Mouse (Mus musculus) hematopoietic stem cell, adult 5-6 weeks (primary cell): ENCODE results near the gene Dock10. TPM values are rescaled to one million over a fixed set of nuclear protein-coding genes. Genes with fewer than 3 reads are reported as not detected.

Experiments used
- ATAC-seq, 2 experiments: fragments of 125-278 bp in 1 of 2; replicated peaks in 1 of 2; 2 replicates each; pipeline ENCODE4 v1.8.0; 2016 to 2017; ENCODE audit warnings: inconsistent platforms in 2 of 2, mild to moderate bottlenecking in 2 of 2, moderate number of reproducible peaks in 2 of 2, low read depth in 1 of 2, moderate TSS enrichment in 1 of 2; ENCODE audit not compliant: low FRiP score in 2 of 2, poor library complexity in 2 of 2, severe bottlenecking in 2 of 2, insufficient read depth in 1 of 2, low TSS enrichment in 1 of 2
- total RNA-seq: library from RNA; stranded (forward); fragments of 172-1452, 232-1000 nt; gene quantifications from 2 replicates; pipeline ENCODE4 v1.2.3, GENCODE M21; 2017

Dock10 gene
- total RNA-seq, 1 experiment from 2014 or later = 113 TPM

DNA sequence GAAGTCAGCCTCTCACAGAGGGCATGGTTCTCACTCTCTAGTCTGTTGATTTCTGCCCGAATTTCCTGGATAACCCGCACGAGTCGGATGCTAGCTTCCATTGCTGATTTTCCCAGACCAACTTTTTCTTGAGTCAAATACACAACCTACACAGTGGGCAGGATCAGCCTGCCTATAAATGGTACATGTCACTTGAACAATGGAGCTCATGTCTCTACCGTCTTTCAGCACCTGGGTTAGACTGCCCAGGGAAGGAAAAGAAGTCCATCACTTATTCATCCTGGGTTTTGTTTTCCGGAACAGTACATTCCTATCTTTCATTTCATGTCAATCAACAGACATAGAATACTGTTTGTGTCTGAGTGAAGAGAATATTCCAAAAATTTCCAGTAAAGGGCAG, 297.0 kb downstream of the Dock10 start, which contains the start of gene Gm45261:
Gene Gm45261, minus strand, starts transcription at position 101 of the 400 bp plus-strand sequence.
- no peak for ATAC-seq

DNA sequence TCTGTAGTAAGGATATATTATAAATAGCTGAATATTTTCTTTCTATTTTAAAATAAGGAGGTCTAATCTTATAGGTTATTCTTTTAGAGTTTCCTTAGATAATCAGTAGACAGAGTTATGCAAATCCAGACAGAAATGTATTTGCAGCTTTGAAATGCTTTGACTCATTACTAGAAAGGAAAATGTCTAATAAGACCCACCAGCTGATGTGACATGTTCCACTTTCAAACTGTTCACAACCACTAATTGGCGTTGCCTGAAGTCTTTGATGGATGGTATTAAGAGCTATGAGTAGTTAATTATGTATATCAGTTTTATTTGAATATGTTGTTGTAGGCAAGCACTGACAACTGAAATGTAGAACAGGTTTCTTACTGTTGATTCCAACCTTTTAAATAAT, 298.4 kb downstream of the Dock10 start:
- ATAC-seq = no peak

GRCm38 (mm10) chr1:80459477-80459876, 298.9 kb downstream of the Dock10 start:
- ATAC-seq = no peak

DNA sequence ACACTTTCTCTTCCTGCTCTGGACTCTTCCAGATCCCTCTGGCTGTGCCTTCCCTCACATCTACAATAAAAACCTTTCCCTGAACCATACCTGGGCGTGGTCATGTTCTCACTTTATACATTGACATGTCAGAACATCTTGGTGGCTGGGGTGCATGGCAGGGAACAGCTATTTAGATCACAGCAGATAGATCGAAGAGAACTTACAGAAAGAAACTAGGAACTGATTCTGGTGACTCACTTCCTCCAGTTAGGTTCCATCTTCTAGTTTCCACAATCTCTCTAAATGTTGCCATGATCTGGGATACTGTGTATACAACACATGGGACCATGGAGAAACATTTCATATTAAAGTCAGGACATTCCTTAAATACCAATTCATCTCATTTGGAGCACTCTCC, 304.4 kb downstream of the Dock10 start:
- ATAC-seq = no peak

DNA sequence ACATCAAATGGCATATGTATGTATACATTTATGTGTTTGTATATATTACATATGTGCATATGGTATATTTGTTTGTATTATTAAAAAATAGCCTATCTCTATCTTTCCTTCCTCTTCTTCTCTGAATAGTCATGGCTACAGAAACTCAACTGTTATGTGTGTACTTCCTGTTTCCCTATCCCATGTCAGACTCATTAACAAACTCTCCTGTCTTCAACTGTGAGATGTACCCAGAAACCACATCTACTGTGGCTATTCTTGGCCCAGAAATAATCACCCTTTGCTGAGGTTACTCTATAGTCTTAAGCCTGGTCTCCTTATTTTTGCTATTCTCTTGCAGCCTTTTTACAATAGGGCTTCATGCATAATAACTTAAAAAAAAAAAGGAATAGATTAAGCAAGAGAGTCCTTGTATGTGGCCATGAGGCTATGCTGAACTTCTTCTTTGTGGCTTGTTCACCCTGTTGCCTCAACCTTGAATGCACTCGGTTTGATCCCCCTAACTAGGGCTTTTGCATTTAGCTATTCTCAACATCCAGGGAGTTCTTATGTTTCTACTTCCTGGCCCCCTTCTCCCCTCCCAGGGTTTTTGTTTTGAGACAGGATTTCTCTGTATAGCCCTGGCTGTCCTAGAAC, 306.3 kb downstream of the Dock10 start:
- ATAC-seq = peak; percentile 67 to 88
